Mouse (Mus musculus) liver, postnatal 0 days (tissue): ENCODE data around the gene Ogfod2. TPM values are rescaled to one million over a fixed set of nuclear protein-coding genes. Genes with fewer than 3 reads are reported as not detected.
A peak's percentile ranks its signal among the peaks of the same experiment; 100 is the strongest.

Source experiments
- ATAC-seq: fragments of 200-750 bp; cut with Nextera tagmentation; 2 replicates; pipeline ENCODE4 v1.8.0; 2017; ENCODE audit warnings: mild to moderate bottlenecking, moderate library complexity
- DNase-seq: peaks from one replicate; pipeline ENCODE4 v3.0.0-alpha.2; 2016
- H3K27ac ChIP-seq: fragments of 300-500 bp; sonication (generic); 2 replicates; pipeline ENCODE4 v1.5.1; 2014; ENCODE audit warnings: antibody characterized with exemption, moderate library complexity, mild to moderate bottlenecking, low read depth
- H3K27me3 ChIP-seq: fragments of 300-500 bp; sonication (generic); 2 replicates; pipeline ENCODE4 v1.6.1; 2014; ENCODE audit warnings: low read length, control low read depth, mixed read lengths; ENCODE audit not compliant: insufficient read depth
- H3K36me3 ChIP-seq: fragments of 300-500 bp; sonication (generic); replicated peaks from 2 replicates; pipeline ENCODE4 v1.6.1; 2014; ENCODE audit warnings: mild to moderate bottlenecking, control low read depth, low read length, moderate library complexity, mixed read lengths; ENCODE audit not compliant: insufficient read depth
- H3K4me1 ChIP-seq: fragments of 300-500 bp; sonication (generic); 2 replicates; pipeline ENCODE4 v1.6.1; 2014; ENCODE audit warnings: antibody characterized with exemption, mild to moderate bottlenecking, control low read depth; ENCODE audit not compliant: insufficient read depth
- H3K4me2 ChIP-seq: fragments of 300-500 bp; sonication (generic); 2 replicates; pipeline ENCODE4 v1.6.1; 2014; ENCODE audit warnings: low read depth, mild to moderate bottlenecking, low read length, moderate library complexity, mixed read lengths
- H3K4me3 ChIP-seq: fragments of 300-500 bp; sonication (generic); 2 replicates; pipeline ENCODE4 v1.5.1; 2014; ENCODE audit warnings: low read depth, low read length
- H3K9ac ChIP-seq: fragments of 300-500 bp; sonication (generic); replicated peaks from 2 replicates; pipeline ENCODE4 v1.6.1; 2014; ENCODE audit warnings: mild to moderate bottlenecking, moderate library complexity
- H3K9me3 ChIP-seq: fragments of 300-500 bp; sonication (generic); 2 replicates; pipeline ENCODE4 v1.6.1; 2016; ENCODE audit warnings: mild to moderate bottlenecking, control low read depth, low read length, mixed read lengths
- CTCF ChIP-seq: sonication (generic); IDR thresholded peaks from 2 replicates; pipeline ENCODE4 v1.5.1; 2016; ENCODE audit warnings: antibody characterized with exemption, low read depth
- EP300 ChIP-seq: IDR thresholded peaks from 2 replicates; pipeline ENCODE4 v1.6.1; 2016; ENCODE audit warnings: antibody characterized with exemption, low read depth, mild to moderate bottlenecking
- WGBS: fragments of 180-500 bp; shearing (Covaris S2); extraction: QIAGEN DNeasy Blood & Tissue Kit; methylation state at CpG from one replicate; pipeline ENCODE4 v1.1.7; 2014; ENCODE audit not compliant: insufficient replicate concordance; 5-methylcytosine and 5-hydroxymethylcytosine counted together
- polyA plus RNA-seq: library from polyadenylated mRNA; unstranded; fragments of >200 nt; fragmentation: Nextera tagmentation; extraction: Ambion mirVana; gene quantifications from 2 replicates; pipeline ENCODE4 v1.2.1, GENCODE M21; 2015

Gene Ogfod2
- polyA plus RNA-seq, 1 experiment from 2014 or later = 16.8 TPM

DNA sequence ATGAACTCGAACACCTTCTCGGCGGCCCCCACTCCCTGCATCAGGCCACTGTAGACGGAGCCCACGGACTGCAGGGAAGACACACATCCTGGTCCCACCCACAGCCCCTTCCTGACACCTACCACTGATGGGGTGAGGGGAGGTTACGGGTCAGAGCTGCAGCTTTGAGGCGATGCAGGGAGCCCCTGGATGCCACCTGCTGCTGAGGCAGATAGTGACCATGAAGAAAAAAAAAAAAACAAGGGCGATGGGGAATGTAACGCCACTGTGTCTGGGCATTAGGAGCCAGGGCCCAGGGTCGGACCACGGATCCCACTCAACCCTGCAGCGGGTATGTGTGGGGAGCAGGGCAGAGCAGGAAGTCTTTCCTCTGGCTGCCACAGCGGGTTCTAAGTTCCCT lies 34.9 kb upstream of the Ogfod2 start:
- H3K4me2 ChIP-seq = no peak overlapping the region
- DNase-seq = no peak
- peaks cover 30% of the 10 kb centered on the region for H3K4me1 ChIP-seq
- H3K4me3 ChIP-seq = no peak overlapping the region
- ATAC-seq = no peak
- WGBS = 60% methylated on average over 13 of the region's 13 CpGs
- no peaks in the 10 kb centered on the region for H3K9me3 ChIP-seq
- H3K36me3 ChIP-seq = no peaks in the 10 kb centered on the region
- no peak overlapping the region for H3K27ac ChIP-seq
- no peak for TF ChIP-seq EP300
- no peak for TF ChIP-seq CTCF
- H3K27me3 ChIP-seq = no peaks in the 10 kb centered on the region
- no peak overlapping the region for H3K9ac ChIP-seq

- no peaks in the 10 kb centered on the region for H3K9me3 ChIP-seq
- H3K36me3 ChIP-seq = no peaks in the 10 kb centered on the region
- no peak overlapping the region for H3K4me3 ChIP-seq
- H3K4me2 ChIP-seq = no peak overlapping the region
- no peak overlapping the region for H3K9ac ChIP-seq
- no peak for DNase-seq
- TF ChIP-seq CTCF (no peak), EP300 (no peak)
- no peak for ATAC-seq
- H3K4me1 ChIP-seq = peaks cover 30% of the 10 kb centered on the region
- H3K27me3 ChIP-seq = no peaks in the 10 kb centered on the region
- no peak overlapping the region for H3K27ac ChIP-seq
- WGBS = 66% methylated on average over 6 of the region's 6 CpGs
Observed at GRCm38 (mm10) chr5:124077856-124078460, 34.1 kb upstream of the Ogfod2 start.

GRCm38 (mm10) chr5:124078794-124079416 lies 33.2 kb upstream of the Ogfod2 start:
- DNase-seq (no peak), ATAC-seq (no peak)
- peak overlapping the region; percentile 16; the same call in 1 of the 2 replicates for H3K27ac ChIP-seq
- H3K9ac ChIP-seq = no peak overlapping the region
- no peak for TF ChIP-seq CTCF
- no peak for TF ChIP-seq EP300
- H3K4me1 ChIP-seq = peaks cover 25% of the 10 kb centered on the region
- no peaks in the 10 kb centered on the region for H3K27me3 ChIP-seq
- 74% methylated on average over 9 of the region's 9 CpGs for WGBS
- no peak overlapping the region for H3K4me2 ChIP-seq
- no peak overlapping the region for H3K4me3 ChIP-seq
- H3K36me3 ChIP-seq = no peaks in the 10 kb centered on the region
- no peaks in the 10 kb centered on the region for H3K9me3 ChIP-seq

DNA sequence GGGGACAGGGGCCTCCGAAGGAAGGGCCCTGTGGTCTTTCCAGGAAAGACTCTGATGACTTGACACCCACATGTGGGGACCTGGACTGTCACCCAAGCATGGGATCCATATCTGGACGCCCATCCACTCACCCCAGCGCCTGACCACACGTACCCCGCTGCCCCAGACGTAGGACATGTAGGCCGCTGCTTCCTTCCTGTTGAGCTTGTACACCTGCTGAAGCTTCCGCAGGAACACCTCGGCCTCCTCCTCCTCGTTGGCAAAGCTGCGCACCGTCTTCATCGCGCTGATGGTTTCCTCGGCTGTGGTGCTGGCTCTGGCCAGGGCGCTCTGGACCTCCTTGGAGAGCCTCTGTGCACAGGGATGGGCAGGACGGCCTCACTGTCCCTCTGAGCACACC lies 32.2 kb upstream of the Ogfod2 start:
- no peak for DNase-seq
- H3K4me2 ChIP-seq = no peak overlapping the region
- no peaks in the 10 kb centered on the region for H3K36me3 ChIP-seq
- no peak for TF ChIP-seq EP300
- no peak for TF ChIP-seq CTCF
- H3K27me3 ChIP-seq = no peaks in the 10 kb centered on the region
- no peak overlapping the region for H3K4me3 ChIP-seq
- H3K27ac ChIP-seq = no peak overlapping the region
- H3K9ac ChIP-seq = no peak overlapping the region
- peaks cover 22% of the 10 kb centered on the region for H3K4me1 ChIP-seq
- WGBS = 59% methylated on average over 17 of the region's 17 CpGs
- H3K9me3 ChIP-seq = no peaks in the 10 kb centered on the region
- no peak for ATAC-seq

GRCm38 (mm10) chr5:124082447-124082846 lies 29.6 kb upstream of the Ogfod2 start:
- WGBS = 77% methylated on average over 10 of the region's 10 CpGs
- H3K27me3 ChIP-seq = no peaks in the 10 kb centered on the region
- H3K27ac ChIP-seq = no peak overlapping the region
- DNase-seq (no peak), ATAC-seq (no peak)
- peaks cover 4% of the 10 kb centered on the region; the same call in 1 of the 2 replicates for H3K4me1 ChIP-seq
- H3K4me2 ChIP-seq = no peak overlapping the region
- H3K9ac ChIP-seq = no peak overlapping the region; the same call in 1 of the 2 replicates
- H3K4me3 ChIP-seq = no peak overlapping the region
- no peak for TF ChIP-seq EP300
- 0 out of 2 replicates have a peak, but pooled peaks have one; percentile 18 for TF ChIP-seq CTCF
- no peaks in the 10 kb centered on the region for H3K36me3 ChIP-seq
- H3K9me3 ChIP-seq = no peaks in the 10 kb centered on the region

- Histone ChIP-seq H3K9me3 (no peaks in the 10 kb centered on the region), H3K4me2 (no peak overlapping the region), H3K27ac (no peak overlapping the region), H3K36me3 (no peaks in the 10 kb centered on the region), H3K27me3 (no peaks in the 10 kb centered on the region), H3K4me3 (no peak overlapping the region), H3K4me1 (peaks cover 4% of the 10 kb centered on the region; the same call in 1 of the 2 replicates), H3K9ac (no peak overlapping the region; the same call in 1 of the 2 replicates)
- WGBS = 86% methylated on average over 17 of the region's 17 CpGs
- ATAC-seq = no peak
- no peak for DNase-seq
- TF ChIP-seq CTCF (no peak), EP300 (no peak)
Observed at GRCm38 (mm10) chr5:124082941-124083688, 29.0 kb upstream of the Ogfod2 start.
